In genomic region chr1:165119760-165120159, GRCm38 (mm10) we compare ENCODE assay signal across 8 mouse cellular contexts. TPM values are rescaled to one million over a fixed set of nuclear protein-coding genes. Genes with fewer than 3 reads are reported as not detected.
DNase-seq lines count a peak whose midpoint lies in the region; ATAC-seq lines count a peak whose summit lies in the region.

No protein-coding gene starts in this region.

- no peak for DNase-seq in liver, embryonic 11.5 days (ENCODE audit: low spot score)
- DNase-seq in heart, postnatal 36 days = peak; percentile 27 to 29
- DNase-seq in neural tube, embryonic 10.5 days (ENCODE audit: extremely low spot score, low spot score) = peak; percentile 31
- DNase-seq in spleen, postnatal 10 days (ENCODE audit: low spot score in 2 of 2) = no peak
- DNase-seq in adrenal gland, adult 18-20 months (ENCODE audit: low spot score in 2 of 2) = no peak
- DNase-seq in layer of hippocampus, adult 11-12 months (ENCODE audit: low spot score) = no peak

- no peaks in the 10 kb centered on the region for H3K9me3 ChIP-seq in liver, embryonic 11.5 days (ENCODE audit: control insufficient read depth, low read length)
- H3K9me3 ChIP-seq in liver, embryonic 12.5 days (replicated peaks) = no peaks in the 10 kb centered on the region
- H3K9me3 ChIP-seq in embryonic facial prominence, embryonic 15.5 days (replicated peaks) = no peaks in the 10 kb centered on the region

- no peak overlapping the region for H3K9ac ChIP-seq in liver, embryonic 11.5 days (ENCODE audit: low read depth, low read length)
- no peak overlapping the region for H3K9ac ChIP-seq in liver, embryonic 12.5 days
- H3K9ac ChIP-seq in embryonic facial prominence, embryonic 15.5 days = no peak overlapping the region

- peaks cover 6% of the 10 kb centered on the region for H3K4me1 ChIP-seq in liver, embryonic 11.5 days (replicated peaks; ENCODE audit: control insufficient read depth, insufficient read depth, low read length)
- H3K4me1 ChIP-seq in liver, embryonic 12.5 days = peaks cover 14% of the 10 kb centered on the region
- peaks cover 7% of the 10 kb centered on the region for H3K4me1 ChIP-seq in embryonic facial prominence, embryonic 15.5 days

- no peak overlapping the region for H3K4me3 ChIP-seq in liver, embryonic 11.5 days (ENCODE audit: low read depth, low read length)
- H3K4me3 ChIP-seq in liver, embryonic 12.5 days = no peak overlapping the region
- 0 out of 2 replicates have a peak overlapping the region, but pooled peaks have one; percentile 16 for H3K4me3 ChIP-seq in embryonic facial prominence, embryonic 15.5 days (replicated peaks)

- no peaks in the 10 kb centered on the region for H3K36me3 ChIP-seq in liver, embryonic 11.5 days (ENCODE audit: control insufficient read depth, insufficient read depth, low read length)
- no peaks in the 10 kb centered on the region for H3K36me3 ChIP-seq in liver, embryonic 12.5 days
- no peaks in the 10 kb centered on the region for H3K36me3 ChIP-seq in embryonic facial prominence, embryonic 15.5 days

- intact Hi-C loops in heart, postnatal 36 days (cut with DNase I) = loop anchor here (1.0 to 10.0 kb wide), 7 partner anchors 72 to 803 kb away; partner anchors contain the start of gene Atp1b1

- peak overlapping the region; percentile 16; the same call in 1 of the 2 replicates for H3K4me2 ChIP-seq in liver, embryonic 11.5 days
- H3K4me2 ChIP-seq in liver, embryonic 12.5 days = no peak overlapping the region
- peak overlapping the region; percentile 34 for H3K4me2 ChIP-seq in embryonic facial prominence, embryonic 15.5 days (replicated peaks)

- no peak overlapping the region for H3K27ac ChIP-seq in liver, embryonic 11.5 days (ENCODE audit: low read depth, low read length)
- no peak overlapping the region for H3K27ac ChIP-seq in liver, embryonic 12.5 days
- no peak overlapping the region for H3K27ac ChIP-seq in embryonic facial prominence, embryonic 15.5 days (replicated peaks)

- ATAC-seq in liver, embryonic 11.5 days (replicated peaks; ENCODE audit: low FRiP score) = no peak
- ATAC-seq in liver, embryonic 12.5 days = no peak
- ATAC-seq in embryonic facial prominence, embryonic 15.5 days (ENCODE audit: insufficient number of reproducible peaks, low FRiP score, low TSS enrichment, low read depth) = no peak

- 30% methylated on average over 9 of the region's 9 CpGs for WGBS in liver, embryonic 11.5 days
- 36% methylated on average over 9 of the region's 9 CpGs for WGBS in liver, embryonic 12.5 days (ENCODE audit: insufficient replicate concordance)
- 9% methylated on average over 9 of the region's 9 CpGs for WGBS in embryonic facial prominence, embryonic 15.5 days

- H3K27me3 ChIP-seq in liver, embryonic 11.5 days (replicated peaks; ENCODE audit: control insufficient read depth, insufficient read depth, low read length) = no peaks in the 10 kb centered on the region
- peaks cover 31% of the 10 kb centered on the region for H3K27me3 ChIP-seq in liver, embryonic 12.5 days (replicated peaks)
- peaks cover 8% of the 10 kb centered on the region; the same call in 1 of the 2 replicates for H3K27me3 ChIP-seq in embryonic facial prominence, embryonic 15.5 days

RNA-seq across cellular contexts. Expression of gene Tbx19, which starts 40.8 kb away (rescaled TPM):
- polyA plus RNA-seq in liver, embryonic 11.5 days (2014; fragmentation: Nextera tagmentation; extraction: Ambion mirVana) = 0.18 TPM in 1 of 2 replicates, not detected in the other
- not detected in 2 replicates for polyA plus RNA-seq in liver, embryonic 12.5 days (2016; fragmentation: Nextera tagmentation; extraction: Ambion mirVana)
- polyA plus RNA-seq in embryonic facial prominence, embryonic 15.5 days (2015; fragmentation: Nextera tagmentation; extraction: Ambion mirVana) = not detected in 2 replicates
- total RNA-seq in heart, postnatal 36 days (2021) = not detected
- total RNA-seq in adrenal gland, adult 18-20 months (2021) = not detected

Comparison
In these comparisons a context has a peak if more than half of its experiments do, and no peak if none do; other contexts are left out.
1. DNase-seq: peak in heart, postnatal 36 days (2 of 2) and neural tube, embryonic 10.5 days (single experiment); none in liver, embryonic 11.5 days (single experiment), spleen, postnatal 10 days (0 of 2), adrenal gland, adult 18-20 months (0 of 2) and layer of hippocampus, adult 11-12 months (single experiment).